Mouse (Mus musculus): ENCODE measurements around the gene Fbln7.
A peak's percentile ranks its signal among the peaks of the same experiment; 100 is the strongest.

The Fbln7 gene

DNA sequence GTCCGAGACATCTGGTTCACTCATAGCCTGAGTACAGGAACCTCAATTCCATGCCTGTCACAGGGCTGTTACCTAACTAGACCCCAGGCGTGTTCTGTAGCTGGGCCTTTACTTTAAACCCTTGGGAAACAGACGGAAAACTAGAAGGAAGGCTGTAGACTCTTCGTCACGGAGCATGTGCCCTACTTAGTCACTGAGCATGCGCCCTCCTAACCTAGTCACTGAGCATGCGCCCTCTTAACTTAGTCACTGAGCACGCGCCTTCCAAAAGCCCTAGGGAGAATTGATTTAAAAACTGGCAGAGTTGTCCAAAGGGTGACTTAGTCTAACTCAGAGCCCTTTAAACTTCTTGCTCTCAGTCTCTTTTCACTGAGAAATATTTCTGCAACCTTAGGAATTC, at the start of gene Fbln7:
TSS of gene Fbln7 (plus strand) at position 346 of the 400 bp plus-strand sequence.
- DNase-seq (ENCODE audit: low read depth, low spot score), result peak; percentile 30

- DNase-seq (ENCODE audit: low read depth, low spot score), result no peak
These were observed 46.5 kb upstream of the Fbln7 start for GRCm38 (mm10) chr2:128816311-128816710.

DNA sequence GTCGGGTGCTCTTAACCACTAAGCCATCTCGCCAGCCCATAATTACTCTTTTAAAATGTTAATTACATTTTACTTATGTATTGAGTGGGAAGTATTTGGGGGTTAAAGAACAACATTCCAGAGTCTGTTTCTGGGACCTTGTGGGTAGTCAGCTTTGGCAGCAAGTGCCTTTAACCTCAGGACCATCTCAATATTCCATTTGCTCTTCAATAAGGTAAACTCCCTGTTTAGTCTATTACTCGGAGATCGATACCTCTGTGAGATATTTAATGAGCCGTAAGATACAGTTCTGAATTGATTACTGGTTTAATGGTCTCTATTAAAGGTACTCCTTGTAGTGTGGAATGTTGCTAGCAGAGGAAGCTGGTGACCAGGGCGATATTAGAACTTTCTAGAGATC, 45.9 kb upstream of the Fbln7 start:
- DNase-seq (ENCODE audit: low read depth, low spot score), result no peak

GRCm38 (mm10) chr2:128817387-128817785, 45.4 kb upstream of the Fbln7 start:
- DNase-seq (ENCODE audit: low read depth, low spot score), result no peak

- DNase-seq (ENCODE audit: low read depth, low spot score), result peak; percentile 98
These were observed 44.7 kb upstream of the Fbln7 start, which contains the start of gene Tmem87b for GRCm38 (mm10) chr2:128817786-128818681. Gene Tmem87b, plus strand, starts transcription at chr2:128818118.

GRCm38 (mm10) chr2:128818956-128819643, 43.7 kb upstream of the Fbln7 start:
- DNase-seq (ENCODE audit: low read depth, low spot score), result no peak

DNA sequence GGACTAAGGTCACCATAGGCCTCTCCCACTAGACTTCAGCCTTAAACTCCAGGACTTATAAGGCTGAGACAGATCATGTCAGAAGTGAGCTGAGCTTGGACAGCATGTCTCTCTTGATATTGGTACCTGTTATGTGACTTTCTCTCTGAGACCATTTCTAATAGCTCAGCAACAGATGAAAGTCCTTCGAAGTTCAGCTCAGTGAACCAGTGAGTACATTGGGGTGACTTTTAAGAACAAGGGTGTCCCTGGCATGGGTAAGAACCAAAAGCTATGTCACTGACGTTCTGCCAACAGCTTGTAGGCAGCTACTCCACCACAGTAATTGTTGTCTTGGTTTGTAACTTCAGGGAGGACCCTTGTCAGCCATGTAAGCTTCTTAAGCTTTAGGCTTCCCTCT, 42.1 kb upstream of the Fbln7 start:
- DNase-seq (ENCODE audit: low read depth, low spot score), result no peak

GRCm38 (mm10) chr2:128823893-128824292, 38.9 kb upstream of the Fbln7 start:
- DNase-seq (ENCODE audit: low read depth, low spot score), result no peak

DNA sequence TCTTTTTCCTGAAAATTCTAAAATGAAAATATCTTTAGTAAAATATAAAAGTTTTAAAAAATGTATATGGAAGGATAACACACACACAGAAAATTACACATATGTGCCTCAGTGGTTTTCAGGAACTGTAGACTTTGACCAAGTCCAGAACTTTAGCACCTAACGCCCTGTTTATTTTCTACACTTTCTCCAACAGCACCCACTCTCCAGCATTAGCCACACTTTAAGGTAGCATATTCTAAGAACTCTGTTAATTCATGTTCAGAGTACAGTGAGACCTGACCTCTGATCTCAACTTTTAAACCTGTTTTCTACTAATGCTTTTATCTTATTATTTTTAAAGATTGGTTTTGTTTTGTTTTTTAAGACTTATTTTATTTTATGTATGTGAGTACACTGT, 35.0 kb upstream of the Fbln7 start:
- no peak for DNase-seq (ENCODE audit: low read depth, low spot score)

- no peak for DNase-seq (ENCODE audit: low read depth, low spot score)
These were observed 30.2 kb upstream of the Fbln7 start for GRCm38 (mm10) chr2:128832611-128833010.

DNA sequence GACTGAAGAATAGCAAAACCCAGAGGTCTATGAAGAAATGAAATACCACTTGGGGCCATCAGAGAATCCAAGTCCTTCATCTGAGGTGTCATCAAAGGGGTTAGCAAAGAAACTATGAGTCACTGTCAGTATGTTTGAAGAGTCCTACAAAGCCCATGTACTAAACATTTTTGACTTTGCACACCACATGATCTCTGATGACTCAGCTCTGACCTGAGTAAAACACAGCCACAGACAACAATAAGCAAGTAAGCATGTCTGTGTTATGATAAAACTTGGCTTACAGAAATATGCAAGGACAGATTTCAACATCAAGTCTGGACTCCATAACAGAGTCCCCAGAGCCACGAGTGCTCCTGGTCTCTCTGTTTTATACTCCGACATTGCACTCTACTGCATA, 29.7 kb upstream of the Fbln7 start:
- no peak for DNase-seq (ENCODE audit: low read depth, low spot score)

- no peak for DNase-seq (ENCODE audit: low read depth, low spot score)
These were observed 29.3 kb upstream of the Fbln7 start for GRCm38 (mm10) chr2:128833435-128833834.

DNA sequence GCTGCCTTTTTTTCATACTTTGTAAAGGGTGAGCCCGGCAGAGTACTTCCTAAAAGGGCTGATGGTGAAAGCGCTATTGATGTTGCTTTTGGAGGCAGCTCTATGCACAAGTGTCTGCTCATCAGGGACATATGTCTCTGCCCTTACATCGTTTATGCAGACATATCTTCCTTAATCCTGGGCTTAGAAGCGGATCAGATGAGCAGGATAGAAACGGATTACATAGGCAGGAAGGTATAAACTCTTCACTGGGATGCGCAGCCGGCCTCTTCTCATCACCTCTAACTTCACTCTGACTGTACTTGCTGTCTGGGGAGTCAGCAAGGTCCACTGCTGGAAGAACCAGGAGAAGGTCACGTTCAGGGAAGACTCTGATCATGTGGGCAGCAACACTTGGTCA, 25.2 kb upstream of the Fbln7 start:
- no peak for DNase-seq (ENCODE audit: low read depth, low spot score)

GRCm38 (mm10) chr2:128838611-128839010, 24.2 kb upstream of the Fbln7 start:
- no peak for DNase-seq (ENCODE audit: low read depth, low spot score)

GRCm38 (mm10) chr2:128839501-128839900, 23.3 kb upstream of the Fbln7 start:
- DNase-seq (ENCODE audit: low read depth, low spot score), result no peak

DNA sequence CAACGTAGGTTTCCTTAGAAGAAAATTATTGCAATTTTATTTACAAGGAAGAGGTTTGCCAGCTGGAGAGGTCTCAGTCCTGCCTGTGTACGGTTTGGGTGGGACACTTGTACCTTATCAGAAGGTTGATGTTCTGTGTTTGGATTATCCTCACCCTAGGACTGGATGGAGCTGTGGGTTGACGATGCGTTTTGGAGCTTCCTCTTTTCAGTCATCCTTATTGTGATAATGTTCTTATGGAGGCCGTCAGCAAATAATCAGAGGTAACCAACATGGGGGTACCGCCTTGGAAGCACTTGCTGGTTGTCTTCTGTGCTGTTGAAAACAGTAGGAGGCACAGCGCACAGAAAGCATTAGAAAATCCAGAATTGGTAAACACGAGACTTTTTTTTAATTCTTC, 20.3 kb upstream of the Fbln7 start:
- no peak for DNase-seq (ENCODE audit: low read depth, low spot score)

GRCm38 (mm10) chr2:128850036-128850435, 12.7 kb upstream of the Fbln7 start:
- no peak for DNase-seq (ENCODE audit: low read depth, low spot score)

DNA sequence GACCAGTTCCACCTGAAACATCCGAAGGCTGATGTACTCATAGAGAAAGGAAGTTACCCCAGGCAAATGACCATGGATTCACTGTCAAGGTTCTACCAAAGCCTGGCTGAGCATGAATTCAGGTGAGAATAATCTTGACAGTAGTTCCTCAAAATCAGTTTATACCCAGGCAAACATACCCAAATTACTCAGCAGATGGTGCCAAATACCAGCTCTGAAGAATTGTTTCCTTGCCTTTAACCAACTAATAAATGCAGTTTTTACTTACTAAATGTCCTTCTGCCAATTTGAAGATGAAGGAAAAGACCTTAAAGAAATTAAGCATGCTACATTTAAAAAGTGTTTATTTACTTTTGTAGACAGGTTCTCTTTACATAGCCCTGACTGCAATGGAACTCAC, 6.1 kb upstream of the Fbln7 start:
- DNase-seq (ENCODE audit: low read depth, low spot score), result no peak

- no peak for DNase-seq (ENCODE audit: low read depth, low spot score)
These were observed 3.8 kb upstream of the Fbln7 start for GRCm38 (mm10) chr2:128858962-128859361.

GRCm38 (mm10) chr2:128859861-128860260, 2.9 kb upstream of the Fbln7 start:
- DNase-seq (ENCODE audit: low read depth, low spot score), result no peak

DNA sequence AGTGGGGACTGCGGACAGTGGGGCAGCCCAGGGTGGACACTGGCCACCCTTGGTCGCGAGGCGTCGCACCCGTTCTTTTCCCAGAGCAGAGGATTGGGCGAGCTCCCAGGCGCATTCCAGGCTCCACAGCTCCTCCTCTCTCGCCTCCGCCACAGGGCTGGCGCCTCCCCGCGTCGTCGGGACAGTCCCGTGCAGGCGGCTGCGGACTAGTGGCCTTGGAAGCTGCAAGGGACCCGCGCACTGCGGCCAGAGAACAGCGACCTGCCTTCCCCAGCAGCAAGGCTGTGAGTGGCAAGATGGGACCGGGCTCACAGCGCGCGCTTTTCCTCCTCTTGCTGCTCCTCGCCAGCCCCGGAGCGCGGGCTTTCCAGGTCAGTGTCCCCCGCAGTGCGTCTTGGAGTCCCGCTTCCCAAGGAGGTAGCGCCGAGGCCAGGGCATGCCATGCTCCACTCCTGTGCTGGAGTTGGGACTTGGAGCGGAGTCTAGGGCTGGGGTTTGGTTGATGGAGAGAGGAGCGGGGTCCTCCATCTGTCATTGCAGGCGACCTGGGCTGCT, 1.1 kb downstream of the Fbln7 start:
- DNase-seq (ENCODE audit: low read depth, low spot score), result peak; percentile 45

- no peak for DNase-seq (ENCODE audit: low read depth, low spot score)
These were observed 2.3 kb downstream of the Fbln7 start for GRCm38 (mm10) chr2:128865061-128865460.

DNA sequence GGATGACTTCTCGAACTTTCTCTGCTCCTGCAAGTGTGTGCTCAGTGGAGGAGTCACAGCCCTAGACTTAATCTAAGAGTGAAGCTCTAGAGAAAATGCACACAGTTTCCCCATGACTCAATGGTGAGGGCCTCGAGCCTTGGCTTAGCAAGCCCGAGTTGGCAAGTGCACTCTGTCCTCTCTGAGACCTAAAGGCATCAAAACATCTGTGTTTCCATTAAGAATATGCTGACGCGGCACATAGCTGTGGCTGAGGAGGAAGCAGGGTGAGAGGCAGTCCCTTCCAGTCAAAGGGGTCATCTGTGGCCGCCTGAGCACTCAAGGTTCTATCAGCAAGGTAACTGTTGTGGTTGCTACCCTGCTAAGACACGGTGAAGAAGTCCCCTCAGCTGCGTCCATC, 8.9 kb downstream of the Fbln7 start:
- no peak for DNase-seq (ENCODE audit: low read depth, low spot score)
